Mouse (Mus musculus): ENCODE results near the gene 5530401A14Rik. TPM values are rescaled to one million over a fixed set of nuclear protein-coding genes. Genes with fewer than 3 reads are reported as not detected.

Gene 5530401A14Rik
- total RNA-seq, 1 experiment from 2014 or later, result not detected

DNA sequence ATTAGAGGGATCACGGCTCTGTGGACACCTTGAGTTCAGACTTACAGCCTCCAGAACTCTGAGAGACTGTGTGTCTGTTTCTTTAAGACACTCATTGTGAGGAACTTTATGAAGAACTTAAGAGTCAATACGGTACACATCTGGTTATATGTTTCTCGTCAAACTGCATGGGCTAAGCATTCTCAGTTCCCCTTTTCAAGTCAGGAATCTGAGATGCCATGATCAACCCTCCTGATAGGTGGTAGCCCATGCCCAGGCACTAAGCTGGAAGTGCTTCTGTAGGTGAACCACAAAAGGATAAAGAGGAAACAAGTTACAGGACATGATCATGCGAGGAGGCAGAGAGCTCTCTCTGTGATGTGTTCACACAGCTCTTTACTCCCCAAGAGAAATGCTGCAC is 52.6 kb downstream of the 5530401A14Rik start:
- peak; percentile 25 to 57; a peak in 2 of 4 replicates for ATAC-seq (replicated peaks in 1 of 2; ENCODE audit: insufficient read depth in 1 of 2, low FRiP score in 2 of 2, low TSS enrichment in 1 of 2, low read depth in 1 of 2, poor library complexity in 2 of 2, severe bottlenecking in 2 of 2)

DNA sequence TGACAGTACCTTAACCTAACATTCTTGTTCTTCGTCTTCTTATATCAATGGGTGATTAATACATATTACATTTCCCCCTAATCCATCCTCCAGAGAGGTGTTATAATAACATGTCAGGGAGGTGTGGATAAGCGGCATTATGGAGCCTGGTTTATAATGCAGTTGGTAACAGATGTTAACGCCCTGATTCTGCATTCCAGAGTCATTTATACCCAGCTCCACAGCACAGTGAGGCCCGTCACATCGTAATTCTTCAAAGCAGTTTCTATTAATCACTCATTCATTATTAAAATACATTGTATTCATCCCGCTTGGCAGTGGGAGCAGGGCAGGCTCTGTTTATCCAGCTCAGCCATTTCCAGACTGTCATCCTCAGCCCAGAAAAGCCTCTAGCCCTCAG is 55.0 kb downstream of the 5530401A14Rik start:
- ATAC-seq (replicated peaks in 1 of 2; ENCODE audit: insufficient read depth in 1 of 2, low FRiP score in 2 of 2, low TSS enrichment in 1 of 2, low read depth in 1 of 2, poor library complexity in 2 of 2, severe bottlenecking in 2 of 2), result no peak

DNA sequence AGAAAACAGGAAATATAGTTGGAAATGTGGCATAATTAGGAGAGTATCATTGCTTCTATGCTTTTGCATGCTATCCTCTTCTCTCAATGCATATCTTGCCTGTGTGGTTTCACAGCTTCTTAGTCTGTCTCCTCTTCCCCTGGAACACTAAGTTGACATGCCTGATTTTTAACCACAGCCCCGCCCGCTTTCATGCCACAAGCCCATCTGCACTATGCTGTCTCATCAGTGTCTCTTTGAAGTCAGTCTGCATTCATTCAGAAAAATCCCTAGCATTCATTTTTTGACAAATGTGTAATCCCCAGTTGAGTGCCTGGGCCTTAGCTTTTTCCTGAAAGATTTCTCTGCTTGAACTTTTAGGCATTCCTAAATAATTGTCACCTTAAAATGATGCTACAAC is 62.6 kb downstream of the 5530401A14Rik start:
- no peak for ATAC-seq (replicated peaks in 1 of 2; ENCODE audit: insufficient read depth in 1 of 2, low FRiP score in 2 of 2, low TSS enrichment in 1 of 2, low read depth in 1 of 2, poor library complexity in 2 of 2, severe bottlenecking in 2 of 2)

DNA sequence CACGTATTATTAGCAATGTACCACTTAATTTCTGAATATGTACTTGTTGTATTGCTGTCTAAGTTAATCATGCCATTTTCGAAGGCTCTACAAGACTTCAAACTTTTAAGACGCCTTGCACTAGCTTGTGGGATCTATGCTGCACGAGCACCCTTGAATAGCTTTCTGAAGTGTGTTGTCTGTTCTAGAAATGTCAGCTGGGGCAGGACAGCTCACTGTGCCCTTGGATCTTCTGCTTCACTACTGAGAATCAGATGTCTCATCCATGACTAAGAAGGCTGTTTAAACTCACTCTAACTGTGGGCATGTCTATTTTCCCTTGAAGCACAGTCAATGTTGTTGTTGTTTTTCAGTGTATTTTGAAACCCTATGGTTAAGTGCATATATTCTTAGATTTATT is 63.2 kb downstream of the 5530401A14Rik start:
- ATAC-seq (replicated peaks in 1 of 2; ENCODE audit: insufficient read depth in 1 of 2, low FRiP score in 2 of 2, low TSS enrichment in 1 of 2, low read depth in 1 of 2, poor library complexity in 2 of 2, severe bottlenecking in 2 of 2), result no peak

DNA sequence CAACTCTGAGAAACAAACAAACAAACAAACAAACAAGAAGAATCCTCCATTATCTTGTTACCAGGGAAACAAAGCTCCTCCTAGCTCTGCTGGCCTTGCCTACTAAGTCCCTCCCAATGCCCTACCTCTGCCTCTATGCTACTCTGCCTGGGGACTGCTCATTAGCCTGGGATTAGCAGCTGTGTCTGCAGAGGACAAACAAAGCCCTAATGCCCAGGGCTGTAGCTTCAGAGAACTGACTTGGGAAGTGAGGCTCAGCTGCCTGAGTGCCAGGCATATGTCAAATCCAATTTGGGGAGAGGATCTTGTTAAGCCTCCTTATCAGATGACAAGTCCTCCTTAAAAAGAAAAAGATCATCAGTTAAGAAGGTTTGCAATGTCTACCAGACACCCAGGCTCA is 65.9 kb downstream of the 5530401A14Rik start:
- no peak for ATAC-seq (replicated peaks in 1 of 2; ENCODE audit: insufficient read depth in 1 of 2, low FRiP score in 2 of 2, low TSS enrichment in 1 of 2, low read depth in 1 of 2, poor library complexity in 2 of 2, severe bottlenecking in 2 of 2)

DNA sequence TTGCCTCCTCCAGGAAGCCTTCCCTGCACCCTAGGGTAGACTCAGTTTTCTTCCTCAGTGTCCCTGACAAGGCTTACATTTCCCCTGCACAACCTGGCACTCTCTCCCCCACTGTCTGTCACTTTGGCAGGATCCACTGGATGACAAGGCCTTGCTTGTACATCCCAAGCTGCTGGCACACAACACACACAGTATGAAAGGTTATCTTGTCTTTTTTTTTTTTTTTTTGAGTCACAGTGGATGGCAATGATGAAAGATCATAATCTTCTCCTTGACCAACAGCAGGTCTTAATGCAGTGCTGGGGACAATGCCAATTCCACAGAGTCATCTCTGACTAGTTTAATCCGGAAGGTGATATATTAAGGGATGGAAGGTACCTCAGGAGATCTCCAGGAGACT is 77.0 kb downstream of the 5530401A14Rik start:
- ATAC-seq (replicated peaks in 1 of 2; ENCODE audit: insufficient read depth in 1 of 2, low FRiP score in 2 of 2, low TSS enrichment in 1 of 2, low read depth in 1 of 2, poor library complexity in 2 of 2, severe bottlenecking in 2 of 2), result no peak

DNA sequence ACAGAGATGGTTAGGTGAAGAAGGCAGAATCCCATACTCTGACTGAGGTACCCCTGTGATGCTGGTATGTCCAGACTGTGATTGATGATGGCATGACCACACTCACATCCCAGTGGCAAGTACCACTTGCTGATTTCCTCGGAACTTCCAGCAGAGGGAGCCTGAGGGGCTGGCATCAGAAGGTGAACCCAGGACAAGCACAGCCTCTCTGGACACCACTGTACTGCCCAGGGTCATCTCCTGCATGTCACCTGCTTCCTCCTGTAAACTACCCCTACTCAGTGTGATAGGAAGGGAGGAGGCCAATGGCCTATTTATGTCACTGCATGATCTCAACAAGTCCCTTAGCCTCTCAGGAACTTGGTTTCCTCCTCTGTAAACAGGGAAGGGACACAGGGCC is 80.5 kb downstream of the 5530401A14Rik start:
- ATAC-seq (replicated peaks in 1 of 2; ENCODE audit: insufficient read depth in 1 of 2, low FRiP score in 2 of 2, low TSS enrichment in 1 of 2, low read depth in 1 of 2, poor library complexity in 2 of 2, severe bottlenecking in 2 of 2), result no peak

DNA sequence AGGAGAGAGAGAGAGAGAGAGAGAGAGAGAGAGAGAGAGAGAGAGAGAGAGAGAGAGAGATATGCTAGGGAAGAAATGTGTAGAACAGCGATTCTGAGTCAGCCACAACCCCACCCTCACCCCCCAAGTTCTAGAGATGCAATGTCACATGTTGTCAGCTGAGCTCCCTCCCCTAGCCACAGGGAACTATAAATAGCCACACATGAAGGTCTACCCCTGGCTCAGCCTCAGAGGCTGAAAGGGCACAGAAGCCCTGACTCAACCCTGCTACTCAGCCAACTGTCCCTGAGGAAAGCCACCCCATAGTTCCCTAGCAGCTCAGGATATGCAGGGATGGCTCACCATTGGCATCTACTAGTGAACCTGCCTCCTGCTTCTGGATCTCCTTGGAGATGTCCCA is 81.7 kb downstream of the 5530401A14Rik start:
- peak in 1 of 2 experiments; percentile 73; a peak in 2 of 4 replicates for ATAC-seq (replicated peaks in 1 of 2; ENCODE audit: insufficient read depth in 1 of 2, low FRiP score in 2 of 2, low TSS enrichment in 1 of 2, low read depth in 1 of 2, poor library complexity in 2 of 2, severe bottlenecking in 2 of 2)

Other genes with a start within 250 kb of the 5530401A14Rik start
- not detected in 2 replicates for gene Asic2, start 107.8 kb downstream of the 5530401A14Rik start, total RNA-seq (2017)
- 3.8 and 5.8 TPM in 2 replicates for gene Ccl2, start 174.9 kb downstream of the 5530401A14Rik start, total RNA-seq (2017)
- gene Gm17268, start 177.9 kb downstream of the 5530401A14Rik start, total RNA-seq (2017), result not detected in 2 replicates
- not detected in 2 replicates for gene Ccl7, start 185.0 kb downstream of the 5530401A14Rik start, total RNA-seq (2017)
- gene Ccl11, start 197.2 kb downstream of the 5530401A14Rik start, total RNA-seq (2017), result not detected in 2 replicates
- not detected in 2 replicates for gene Ccl12, start 241.2 kb downstream of the 5530401A14Rik start, total RNA-seq (2017)

Data from hematopoietic stem cell, adult 5-6 weeks (primary cell).